Mouse (Mus musculus): ENCODE measurements around the gene Mcm10.

Gene Mcm10

DNA sequence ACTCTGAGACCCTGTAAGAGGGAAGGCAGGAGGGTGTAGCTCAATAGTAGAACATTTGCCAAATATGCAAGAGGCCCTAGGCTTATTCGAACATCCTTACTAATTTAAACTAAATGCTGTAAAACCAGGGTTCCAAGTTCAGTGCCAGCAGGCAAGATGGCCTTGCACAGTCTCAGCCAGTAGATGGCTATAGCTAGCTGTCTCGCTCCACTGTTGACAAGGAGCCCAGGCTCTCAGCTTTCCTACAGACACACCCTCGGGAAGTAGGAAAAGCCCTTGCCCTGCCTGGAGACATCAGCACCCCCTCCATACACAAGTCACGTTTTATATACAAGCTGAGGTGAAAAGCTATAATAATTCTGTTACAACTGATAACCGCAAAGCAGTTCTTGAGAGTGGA, 20.1 kb upstream of the Mcm10 start:
- DNase-seq (ENCODE audit: low read depth, low spot score): no peak

DNA sequence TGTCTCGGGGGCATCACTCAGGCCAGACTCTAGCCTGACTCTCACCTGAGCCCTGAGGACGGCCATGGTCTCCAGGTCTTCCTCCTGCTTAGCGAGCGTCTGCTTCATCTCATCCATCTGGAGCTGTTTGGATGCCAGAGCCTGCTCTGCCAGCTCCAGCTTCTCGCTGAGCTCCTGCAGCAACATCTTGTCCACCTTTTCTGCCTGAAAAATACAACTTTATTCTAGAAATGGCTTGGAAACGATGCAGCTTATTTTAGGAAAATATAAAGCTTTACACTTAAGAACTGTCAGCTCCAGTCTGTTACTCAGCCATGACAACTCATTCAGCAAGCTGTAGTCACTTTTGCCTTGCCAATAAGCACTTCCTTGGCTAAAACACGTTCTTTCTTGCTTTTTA, 18.6 kb upstream of the Mcm10 start:
- no peak for DNase-seq (ENCODE audit: low read depth, low spot score)

DNA sequence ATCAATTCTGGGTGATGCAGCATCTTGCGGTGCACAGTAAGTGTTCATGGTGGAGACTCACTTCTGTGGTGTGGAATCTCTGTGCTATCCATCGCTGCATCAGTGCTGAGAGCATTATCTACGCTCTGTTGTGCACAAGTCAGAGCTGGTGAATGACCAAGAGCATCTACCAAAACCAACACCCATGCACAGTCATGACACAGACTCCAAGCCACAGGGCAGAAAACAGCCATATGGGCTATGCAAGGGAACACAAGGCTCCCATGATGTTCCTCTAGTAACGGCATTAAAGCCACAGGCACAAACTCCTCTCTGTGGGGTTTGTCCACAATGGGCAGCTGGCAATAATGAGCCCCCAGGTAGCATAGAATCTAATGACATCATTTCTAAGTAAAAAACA, 17.2 kb upstream of the Mcm10 start:
- no peak for DNase-seq (ENCODE audit: low read depth, low spot score)

GRCm38 (mm10) chr2:5028047-5028446, 15.5 kb upstream of the Mcm10 start:
- no peak for DNase-seq (ENCODE audit: low read depth, low spot score)

DNA sequence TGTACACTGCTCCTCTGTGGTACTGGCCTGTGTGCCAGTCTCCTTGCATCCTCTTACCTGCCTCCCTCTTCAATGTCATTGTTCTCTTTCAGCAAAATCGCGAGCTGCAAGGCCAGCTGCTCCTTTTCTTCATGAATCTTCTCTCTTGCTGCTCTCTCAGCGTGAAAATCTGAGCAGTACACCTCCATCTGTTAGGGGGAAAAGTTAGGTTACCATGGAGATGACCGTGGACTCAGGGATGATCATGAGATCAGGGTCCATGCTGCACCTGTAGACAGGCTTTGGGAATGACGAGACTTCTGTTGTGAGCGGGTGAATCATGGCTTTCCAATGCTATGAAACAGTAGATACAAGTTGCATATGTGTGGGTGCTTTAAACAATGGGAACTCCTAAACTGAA, 14.5 kb upstream of the Mcm10 start:
- no peak for DNase-seq (ENCODE audit: low read depth, low spot score)

DNA sequence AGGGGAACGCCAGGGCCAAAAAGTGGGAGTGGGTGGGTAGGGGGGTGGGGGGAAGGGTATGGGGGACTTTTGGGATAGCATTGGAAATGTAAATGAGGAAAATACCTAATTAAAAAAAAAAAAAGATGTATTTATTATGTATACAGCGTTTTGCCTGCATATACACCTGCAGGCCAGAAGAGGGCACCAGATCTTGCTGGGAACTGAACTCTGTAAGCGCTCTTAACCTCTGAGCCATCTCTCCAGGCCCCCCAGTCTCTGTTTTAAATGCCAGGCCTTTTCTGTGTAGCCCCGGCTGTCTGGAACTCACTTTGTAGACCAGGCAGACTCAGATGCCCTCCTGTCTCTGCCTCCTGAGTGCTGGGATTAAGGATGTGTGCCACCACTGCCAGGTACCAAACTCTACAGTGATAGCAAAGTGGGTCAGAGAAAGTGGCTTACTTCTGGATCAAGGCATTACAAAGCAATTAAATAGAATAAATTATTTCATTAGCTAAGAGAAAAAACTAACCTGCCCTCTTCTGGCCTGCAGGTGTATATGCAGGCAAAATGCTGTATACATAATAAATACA, 12.7 kb upstream of the Mcm10 start:
- DNase-seq (ENCODE audit: low read depth, low spot score): no peak

DNA sequence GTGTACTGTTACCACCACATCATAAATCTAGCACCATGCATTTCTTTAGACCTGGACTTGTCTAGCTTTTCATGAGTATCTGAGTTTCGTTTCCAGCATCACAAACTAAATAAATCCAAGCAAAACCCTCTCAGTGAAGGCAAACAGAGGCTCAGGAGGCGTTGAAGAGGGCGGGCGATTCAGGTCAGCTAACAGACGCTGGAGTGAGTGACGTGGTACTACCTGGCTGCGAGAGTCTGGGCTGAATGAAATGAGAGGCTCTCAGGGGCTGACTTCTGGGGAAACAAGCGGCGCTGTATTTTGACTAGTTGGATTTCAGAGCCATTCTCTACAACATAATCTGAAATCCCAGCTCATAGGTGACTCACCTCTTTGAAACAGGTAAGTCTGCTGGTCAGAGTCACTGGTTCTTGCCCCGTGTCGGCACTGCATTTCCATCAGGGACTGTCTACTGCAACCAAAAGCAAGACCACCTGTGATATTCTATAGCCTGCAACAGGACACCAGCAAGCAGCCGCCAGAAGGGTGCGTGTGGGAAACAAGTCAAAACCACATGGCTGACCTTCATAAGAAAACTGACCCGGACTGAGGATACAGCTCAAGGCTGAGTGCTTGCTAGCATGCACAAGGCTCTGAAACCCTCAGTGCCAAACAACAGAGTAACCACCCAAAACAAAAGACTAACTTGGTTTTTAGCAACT, 11.3 kb upstream of the Mcm10 start:
- no peak for DNase-seq (ENCODE audit: low read depth, low spot score)

- DNase-seq (ENCODE audit: low read depth, low spot score): no peak
Measured at GRCm38 (mm10) chr2:5023275-5023674, 10.7 kb upstream of the Mcm10 start.

GRCm38 (mm10) chr2:5019708-5020107, 7.1 kb upstream of the Mcm10 start:
- DNase-seq (ENCODE audit: low read depth, low spot score): no peak

- no peak for DNase-seq (ENCODE audit: low read depth, low spot score)
Measured at GRCm38 (mm10) chr2:5016922-5017321, 4.3 kb upstream of the Mcm10 start.

DNA sequence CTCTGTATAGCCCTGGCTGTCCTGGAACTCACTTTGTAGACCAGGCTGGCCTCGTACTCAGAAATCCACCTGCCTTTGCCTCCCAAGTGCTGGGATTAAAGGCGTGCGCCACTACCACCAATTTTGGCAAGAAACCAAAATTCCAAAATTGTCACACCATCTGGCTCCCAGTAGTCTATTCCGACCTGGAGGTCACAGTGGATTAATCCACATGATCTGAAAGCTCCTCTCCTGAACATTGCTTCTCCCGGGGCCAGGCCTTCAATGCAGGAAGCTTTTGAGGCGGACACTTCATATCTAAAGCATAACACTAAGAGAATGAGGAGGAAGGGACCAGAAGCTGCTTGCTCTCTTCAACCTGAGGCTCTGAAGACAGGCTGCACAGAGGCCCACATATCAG, 2.9 kb upstream of the Mcm10 start:
- DNase-seq (ENCODE audit: low read depth, low spot score): no peak

GRCm38 (mm10) chr2:5014616-5015015, 2.0 kb upstream of the Mcm10 start:
- no peak for DNase-seq (ENCODE audit: low read depth, low spot score)

DNA sequence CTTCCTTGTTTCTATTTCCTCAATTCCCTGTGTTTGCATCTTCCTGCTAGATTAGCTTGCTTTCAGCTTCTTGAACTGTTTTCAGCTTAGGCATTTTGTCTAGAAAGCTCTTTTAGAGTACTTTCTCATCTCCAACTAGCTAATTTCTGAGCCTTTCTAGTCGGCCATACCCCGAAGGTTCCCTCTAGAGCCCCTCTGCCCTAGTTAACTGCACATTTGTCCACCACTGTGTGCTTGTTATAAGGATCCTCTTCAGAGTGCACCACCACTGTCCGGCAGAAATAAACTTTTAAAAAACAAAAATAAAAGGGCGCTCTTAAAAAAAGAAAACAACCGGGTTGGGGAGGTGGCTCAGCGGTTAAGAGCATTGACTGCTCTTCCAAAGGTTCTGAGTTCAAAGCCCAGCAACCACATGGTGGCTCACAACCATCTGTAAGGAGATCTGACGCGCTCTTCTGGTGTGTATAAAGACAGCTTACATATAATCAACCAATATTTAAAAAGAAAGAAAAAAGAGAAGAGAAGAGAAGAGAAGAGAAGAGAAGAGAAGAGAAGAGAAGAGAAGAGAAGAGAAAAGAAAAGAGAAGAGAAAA, 597 bp downstream of the Mcm10 start:
- no peak for DNase-seq (ENCODE audit: low read depth, low spot score)

GRCm38 (mm10) chr2:5007107-5007506, 5.5 kb downstream of the Mcm10 start:
- DNase-seq (ENCODE audit: low read depth, low spot score): no peak

GRCm38 (mm10) chr2:5001266-5001665, 11.3 kb downstream of the Mcm10 start:
- no peak for DNase-seq (ENCODE audit: low read depth, low spot score)

- DNase-seq (ENCODE audit: low read depth, low spot score): no peak
Measured at GRCm38 (mm10) chr2:4998905-4999304, 13.7 kb downstream of the Mcm10 start.

GRCm38 (mm10) chr2:4996421-4996824, 16.2 kb downstream of the Mcm10 start:
- no peak for DNase-seq (ENCODE audit: low read depth, low spot score)

DNA sequence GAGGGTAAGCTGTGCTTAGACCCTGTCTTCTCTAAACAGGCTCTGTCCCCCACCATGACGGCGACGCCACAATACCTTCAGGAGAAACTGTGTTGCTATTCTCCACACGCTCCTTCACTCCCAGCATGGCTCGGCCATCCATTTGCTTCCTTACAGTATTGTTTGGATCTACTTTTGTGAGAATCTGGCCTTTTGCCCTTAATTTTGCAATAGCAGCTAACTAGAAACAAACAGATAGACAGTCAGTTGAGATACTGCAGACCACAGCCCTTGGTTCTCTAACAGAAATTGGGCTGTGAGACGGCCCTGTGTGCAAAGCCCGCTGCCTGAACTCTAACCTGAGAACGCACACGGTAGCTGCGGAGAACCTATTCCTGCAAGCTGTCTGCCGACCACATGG, 16.9 kb downstream of the Mcm10 start:
- no peak for DNase-seq (ENCODE audit: low read depth, low spot score)

GRCm38 (mm10) chr2:4994436-4994835, 18.2 kb downstream of the Mcm10 start:
- no peak for DNase-seq (ENCODE audit: low read depth, low spot score)

DNA sequence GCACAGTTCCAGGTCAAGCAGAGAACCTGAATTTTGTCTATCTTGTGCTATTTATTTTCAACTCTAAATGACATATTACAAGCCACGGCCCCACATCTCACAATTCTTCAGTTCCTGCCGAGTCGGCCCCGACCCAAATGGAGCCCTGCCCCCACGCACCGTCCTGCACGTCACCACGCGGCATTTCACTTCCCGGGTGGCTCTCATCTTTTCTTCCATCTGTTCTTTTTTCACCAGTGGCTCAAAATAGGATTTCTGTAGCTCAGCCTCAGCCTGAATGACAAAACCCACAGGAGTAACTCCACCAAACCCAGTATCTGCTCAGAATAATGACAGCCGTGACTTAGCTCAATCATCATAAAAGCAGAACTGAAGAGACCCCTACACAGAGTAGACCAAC, 19.0 kb downstream of the Mcm10 start:
- DNase-seq (ENCODE audit: low read depth, low spot score): no peak

DNA sequence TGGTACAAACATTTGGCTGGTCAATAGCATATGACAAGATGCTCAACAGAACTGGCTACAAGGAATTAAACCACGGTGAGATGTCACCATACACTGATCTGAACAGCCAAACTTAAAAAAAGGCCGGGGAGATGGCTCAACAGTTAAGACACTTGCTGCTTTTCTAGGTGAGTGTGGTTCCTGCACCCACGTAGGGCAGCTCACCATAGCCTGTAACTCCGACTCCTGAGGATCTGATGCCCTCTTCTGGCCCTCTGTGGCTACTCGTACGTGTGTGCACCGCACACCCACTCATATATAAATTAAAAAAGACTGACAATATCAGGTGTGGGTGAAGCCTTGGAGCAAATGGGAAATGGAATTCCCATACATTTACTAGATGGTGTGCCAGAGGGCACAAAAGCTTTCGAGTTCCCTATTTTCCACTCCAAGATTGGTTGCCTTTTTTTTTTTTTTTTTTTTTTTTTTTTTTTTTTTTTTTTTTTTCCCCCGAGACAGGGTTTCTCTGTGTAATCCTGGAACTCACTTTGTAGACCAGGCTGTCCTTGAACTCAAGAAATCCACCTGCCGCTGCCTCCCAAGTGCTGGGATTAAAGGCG, 23.7 kb downstream of the Mcm10 start:
- DNase-seq (ENCODE audit: low read depth, low spot score): no peak

- no peak for DNase-seq (ENCODE audit: low read depth, low spot score)
Measured at GRCm38 (mm10) chr2:4987388-4988180, 25.0 kb downstream of the Mcm10 start.
